Mouse (Mus musculus): ENCODE measurements around the gene Hist2h3c2. TPM values are rescaled to one million over a fixed set of nuclear protein-coding genes. Genes with fewer than 3 reads are reported as not detected.

Gene Hist2h3c2
- polyA plus RNA-seq, 1 experiment from 2014 or later: 2.4 TPM

DNA sequence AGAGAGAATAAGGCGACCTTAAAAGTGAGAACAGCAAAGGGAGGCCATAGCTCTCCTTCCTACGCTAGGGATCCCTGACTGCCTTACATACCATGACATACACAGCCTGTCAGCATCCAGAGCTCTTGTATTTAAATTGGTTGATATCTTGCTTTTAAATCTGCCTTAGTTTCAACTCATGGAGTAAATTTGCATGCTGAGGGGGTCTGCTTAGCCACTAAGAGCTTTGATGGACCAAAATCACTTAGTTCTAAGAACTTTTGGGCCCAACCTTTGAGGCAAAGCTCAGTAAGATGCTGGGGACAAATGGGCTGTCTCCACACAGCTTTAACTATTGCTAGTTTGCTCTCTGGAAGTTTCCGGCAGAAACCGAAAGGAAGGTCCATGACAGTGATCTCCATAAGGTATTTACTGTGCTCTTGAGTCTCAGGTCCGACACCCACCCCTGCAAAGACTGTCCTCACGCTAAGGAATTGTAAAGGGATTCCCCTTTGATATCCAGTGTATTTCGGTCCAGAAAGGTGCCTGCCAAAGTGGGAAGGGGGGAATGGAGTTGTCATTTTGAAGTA, 1.5 kb downstream of the Hist2h3c2 start:
- Histone ChIP-seq H3K4me2 (ENCODE audit: low read length) (peak overlapping the region; percentile 48), H3K4me3 (replicated peaks; ENCODE audit: low read length) (peak overlapping the region; percentile 40), H3K36me3 (ENCODE audit: control insufficient read depth, insufficient read depth) (no peaks in the 10 kb centered on the region), H3K4me1 (replicated peaks; ENCODE audit: control insufficient read depth, insufficient read depth, low read length) (peaks cover 16% of the 10 kb centered on the region), H3K9me3 (ENCODE audit: control insufficient read depth, low read length) (no peaks in the 10 kb centered on the region), H3K27me3 (replicated peaks; ENCODE audit: control insufficient read depth, insufficient read depth, low read length) (no peaks in the 10 kb centered on the region), H3K9ac (replicated peaks; ENCODE audit: low read depth, low read length) (peak overlapping the region; percentile 41; the same call in 1 of the 2 replicates), H3K27ac (ENCODE audit: low read length) (no peak overlapping the region)
- 17% methylated on average over 7 of the region's 7 CpGs for WGBS
- ATAC-seq: no peak

DNA sequence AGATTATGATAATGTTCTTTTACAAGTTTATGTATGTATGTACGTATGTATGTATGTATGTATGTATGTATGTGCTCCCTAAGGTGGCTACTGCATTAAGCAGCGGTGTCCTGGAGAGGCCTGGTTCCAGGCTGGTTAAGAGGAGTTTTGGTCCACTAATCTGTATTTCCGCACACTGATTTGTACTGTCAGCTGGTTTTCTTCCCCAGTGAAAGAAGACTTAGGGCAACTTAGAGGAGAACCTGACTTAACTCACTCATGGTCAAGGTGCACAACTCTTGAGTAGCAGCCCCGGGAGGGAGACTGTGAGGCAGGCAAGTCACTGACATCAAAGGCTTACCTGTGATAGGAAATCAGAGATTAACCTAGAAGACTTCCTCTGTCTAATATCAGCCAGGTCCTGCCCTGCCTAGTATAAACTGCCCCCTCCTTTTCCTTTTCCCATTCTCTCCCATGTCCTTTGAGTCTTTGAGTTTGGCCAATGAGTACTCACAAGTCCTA, 2.0 kb downstream of the Hist2h3c2 start:
- peaks cover 16% of the 10 kb centered on the region for H3K4me1 ChIP-seq (replicated peaks; ENCODE audit: control insufficient read depth, insufficient read depth, low read length)
- H3K9ac ChIP-seq (replicated peaks; ENCODE audit: low read depth, low read length): no peak overlapping the region
- H3K27ac ChIP-seq (ENCODE audit: low read length): no peak overlapping the region
- 84% methylated on average over 4 of the region's 4 CpGs for WGBS
- H3K27me3 ChIP-seq (replicated peaks; ENCODE audit: control insufficient read depth, insufficient read depth, low read length): no peaks in the 10 kb centered on the region
- no peak for ATAC-seq
- no peaks in the 10 kb centered on the region for H3K36me3 ChIP-seq (ENCODE audit: control insufficient read depth, insufficient read depth)
- H3K4me2 ChIP-seq (ENCODE audit: low read length): peak overlapping the region; percentile 48
- H3K9me3 ChIP-seq (ENCODE audit: control insufficient read depth, low read length): no peaks in the 10 kb centered on the region
- H3K4me3 ChIP-seq (replicated peaks; ENCODE audit: low read length): peak overlapping the region; percentile 40; the same call in 1 of the 2 replicates

DNA sequence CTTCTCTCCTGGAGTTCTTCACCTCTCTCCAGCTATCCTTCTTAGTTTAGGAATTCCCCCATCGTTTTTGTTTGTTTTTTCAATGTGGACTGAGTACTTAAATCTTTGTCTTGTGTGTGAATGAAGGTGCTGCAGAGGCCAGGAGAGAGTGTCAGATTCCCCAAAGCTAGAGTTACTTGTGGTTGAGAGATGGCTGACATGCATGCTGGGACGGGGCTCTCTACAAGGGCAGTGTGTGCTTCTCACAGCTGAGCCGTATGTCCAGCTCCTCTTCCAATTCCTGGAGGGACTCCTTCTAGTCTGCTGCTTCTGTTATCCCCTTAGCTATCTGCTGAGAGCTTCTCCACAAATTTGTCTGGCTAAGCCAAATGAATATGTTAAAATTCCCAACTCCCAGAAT, 3.1 kb downstream of the Hist2h3c2 start:
- 71% methylated on average over 3 of the region's 3 CpGs for WGBS
- Histone ChIP-seq H3K9ac (replicated peaks; ENCODE audit: low read depth, low read length) (no peak overlapping the region), H3K27ac (ENCODE audit: low read length) (no peak overlapping the region), H3K27me3 (replicated peaks; ENCODE audit: control insufficient read depth, insufficient read depth, low read length) (no peaks in the 10 kb centered on the region), H3K4me2 (ENCODE audit: low read length) (no peak overlapping the region), H3K36me3 (ENCODE audit: control insufficient read depth, insufficient read depth) (no peaks in the 10 kb centered on the region), H3K4me3 (replicated peaks; ENCODE audit: low read length) (no peak overlapping the region), H3K9me3 (ENCODE audit: control insufficient read depth, low read length) (no peaks in the 10 kb centered on the region), H3K4me1 (replicated peaks; ENCODE audit: control insufficient read depth, insufficient read depth, low read length) (peaks cover 15% of the 10 kb centered on the region)
- ATAC-seq: no peak

DNA sequence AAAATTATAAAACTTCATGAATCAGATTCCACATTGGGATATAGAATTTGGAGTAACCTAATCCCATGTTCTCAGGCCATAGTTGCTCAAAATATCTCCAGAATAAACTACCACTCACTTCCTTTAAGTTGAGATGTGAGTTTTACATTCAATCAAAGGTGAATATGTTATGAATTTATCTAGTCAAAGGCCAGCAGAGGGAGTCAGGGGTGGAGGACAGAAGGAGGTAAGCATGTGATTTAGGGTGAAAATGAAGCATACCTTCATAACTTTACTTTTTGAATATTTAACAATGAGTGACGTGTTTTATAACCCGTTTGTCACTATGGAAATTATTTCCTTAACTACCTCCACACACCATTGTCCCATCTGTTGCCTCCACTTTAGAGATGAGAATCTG, 4.0 kb downstream of the Hist2h3c2 start:
- WGBS: 91% methylated on average over 2 of the region's 2 CpGs
- Histone ChIP-seq H3K27me3 (replicated peaks; ENCODE audit: control insufficient read depth, insufficient read depth, low read length) (no peaks in the 10 kb centered on the region), H3K4me1 (replicated peaks; ENCODE audit: control insufficient read depth, insufficient read depth, low read length) (peaks cover 13% of the 10 kb centered on the region), H3K27ac (ENCODE audit: low read length) (no peak overlapping the region), H3K9ac (replicated peaks; ENCODE audit: low read depth, low read length) (no peak overlapping the region), H3K36me3 (ENCODE audit: control insufficient read depth, insufficient read depth) (no peaks in the 10 kb centered on the region), H3K4me2 (ENCODE audit: low read length) (no peak overlapping the region), H3K9me3 (ENCODE audit: control insufficient read depth, low read length) (no peaks in the 10 kb centered on the region), H3K4me3 (replicated peaks; ENCODE audit: low read length) (no peak overlapping the region)
- no peak for ATAC-seq

DNA sequence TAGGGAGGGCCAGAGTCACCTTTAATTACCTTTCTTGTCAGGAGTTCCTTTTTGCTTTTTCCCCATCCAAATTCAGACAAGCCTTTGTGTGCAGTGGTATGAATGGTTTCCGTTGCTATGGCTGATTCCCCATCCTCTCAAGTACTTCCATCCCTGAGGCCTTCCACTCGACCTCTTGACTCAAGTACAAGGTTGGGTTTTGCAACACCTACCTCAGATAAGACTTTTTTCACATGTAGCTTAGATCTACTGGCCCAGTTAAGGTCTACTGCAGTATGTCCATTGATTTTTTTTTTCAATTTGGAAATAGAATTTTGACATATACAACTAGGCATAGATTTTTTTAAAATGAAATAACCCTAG, 7.2 kb downstream of the Hist2h3c2 start:
- Histone ChIP-seq H3K36me3 (ENCODE audit: control insufficient read depth, insufficient read depth) (no peaks in the 10 kb centered on the region), H3K4me3 (replicated peaks; ENCODE audit: low read length) (no peak overlapping the region), H3K27me3 (replicated peaks; ENCODE audit: control insufficient read depth, insufficient read depth, low read length) (no peaks in the 10 kb centered on the region), H3K4me2 (ENCODE audit: low read length) (no peak overlapping the region), H3K27ac (ENCODE audit: low read length) (no peak overlapping the region), H3K9ac (replicated peaks; ENCODE audit: low read depth, low read length) (no peak overlapping the region), H3K4me1 (replicated peaks; ENCODE audit: control insufficient read depth, insufficient read depth, low read length) (no peaks in the 10 kb centered on the region), H3K9me3 (ENCODE audit: control insufficient read depth, low read length) (no peaks in the 10 kb centered on the region)
- WGBS: 47% methylated on average over 2 of the region's 2 CpGs
- ATAC-seq: no peak

DNA sequence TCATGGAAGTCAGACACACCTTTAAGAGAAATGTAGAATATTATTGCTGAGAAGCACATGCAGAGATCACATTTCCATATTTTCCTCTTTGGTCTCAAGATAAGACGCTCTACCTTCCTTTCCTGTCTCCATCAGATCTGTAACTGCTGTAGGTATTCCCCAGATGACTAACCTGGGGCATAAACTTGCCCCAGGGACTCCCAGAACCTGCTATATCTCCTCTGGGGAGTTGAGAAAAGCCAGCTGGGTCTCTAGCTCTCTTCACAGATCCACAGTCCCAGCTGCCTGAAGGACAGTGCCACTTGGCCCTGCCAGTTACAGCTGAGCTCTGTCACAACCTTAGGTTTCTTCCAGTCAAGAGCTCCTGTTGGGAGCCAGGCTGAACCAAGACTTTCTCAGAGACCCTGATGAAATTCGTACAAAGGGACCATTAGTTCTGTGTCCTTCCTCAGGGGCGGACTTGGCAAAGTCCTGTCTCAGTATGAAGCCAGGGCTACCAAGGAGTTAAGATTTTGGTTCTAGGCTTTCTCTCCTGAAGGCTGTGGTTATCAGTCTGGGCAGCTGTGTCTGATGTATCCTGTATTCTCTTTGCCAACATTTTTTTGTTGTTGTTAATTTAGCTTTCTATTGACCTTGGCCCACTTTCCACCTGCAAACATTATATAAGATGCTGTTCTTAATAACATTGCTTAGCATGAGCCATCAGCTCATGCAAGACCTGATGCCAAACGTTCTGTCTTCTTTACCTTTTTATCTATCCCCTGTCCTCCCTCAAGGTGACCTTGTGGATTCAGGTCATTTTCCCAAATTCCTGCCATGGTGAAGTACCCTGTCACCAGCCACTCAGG, 7.8 kb downstream of the Hist2h3c2 start:
- Histone ChIP-seq H3K36me3 (ENCODE audit: control insufficient read depth, insufficient read depth) (no peaks in the 10 kb centered on the region), H3K9ac (replicated peaks; ENCODE audit: low read depth, low read length) (no peak overlapping the region), H3K4me3 (replicated peaks; ENCODE audit: low read length) (no peak overlapping the region), H3K27ac (ENCODE audit: low read length) (no peak overlapping the region), H3K4me2 (ENCODE audit: low read length) (no peak overlapping the region), H3K9me3 (ENCODE audit: control insufficient read depth, low read length) (no peaks in the 10 kb centered on the region), H3K27me3 (replicated peaks; ENCODE audit: control insufficient read depth, insufficient read depth, low read length) (no peaks in the 10 kb centered on the region), H3K4me1 (replicated peaks; ENCODE audit: control insufficient read depth, insufficient read depth, low read length) (peaks cover under 1% of the 10 kb centered on the region; the same call in 1 of the 2 replicates)
- 76% methylated on average over 4 of the region's 4 CpGs for WGBS
- ATAC-seq: no peak

DNA sequence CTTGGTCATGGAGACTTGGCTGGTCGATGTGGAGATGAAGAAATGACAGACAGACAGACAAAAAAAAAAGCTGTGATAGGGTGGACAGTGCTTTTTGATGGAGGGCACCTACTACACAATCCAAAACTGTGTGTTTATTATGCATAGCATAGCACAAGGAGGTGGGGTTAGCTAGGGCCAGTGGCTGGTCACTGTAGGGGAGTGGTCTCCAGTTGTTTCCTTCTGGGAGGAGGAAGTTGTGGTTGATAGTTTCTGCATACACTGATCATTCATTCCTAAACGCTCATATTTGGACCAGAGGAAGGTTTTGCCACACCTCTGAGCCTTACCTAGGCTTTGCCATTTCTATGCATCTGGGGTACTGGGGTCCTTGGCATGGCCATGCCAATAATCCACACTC, 8.5 kb downstream of the Hist2h3c2 start:
- no peak overlapping the region for H3K9ac ChIP-seq (replicated peaks; ENCODE audit: low read depth, low read length)
- WGBS: 85% methylated on average over 2 of the region's 2 CpGs
- no peaks in the 10 kb centered on the region for H3K27me3 ChIP-seq (replicated peaks; ENCODE audit: control insufficient read depth, insufficient read depth, low read length)
- ATAC-seq: no peak
- no peak overlapping the region for H3K4me3 ChIP-seq (replicated peaks; ENCODE audit: low read length)
- no peak overlapping the region for H3K4me2 ChIP-seq (ENCODE audit: low read length)
- no peaks in the 10 kb centered on the region for H3K9me3 ChIP-seq (ENCODE audit: control insufficient read depth, low read length)
- peaks cover 6% of the 10 kb centered on the region; the same call in 1 of the 2 replicates for H3K4me1 ChIP-seq (replicated peaks; ENCODE audit: control insufficient read depth, insufficient read depth, low read length)
- H3K27ac ChIP-seq (ENCODE audit: low read length): no peak overlapping the region
- no peaks in the 10 kb centered on the region for H3K36me3 ChIP-seq (ENCODE audit: control insufficient read depth, insufficient read depth)

DNA sequence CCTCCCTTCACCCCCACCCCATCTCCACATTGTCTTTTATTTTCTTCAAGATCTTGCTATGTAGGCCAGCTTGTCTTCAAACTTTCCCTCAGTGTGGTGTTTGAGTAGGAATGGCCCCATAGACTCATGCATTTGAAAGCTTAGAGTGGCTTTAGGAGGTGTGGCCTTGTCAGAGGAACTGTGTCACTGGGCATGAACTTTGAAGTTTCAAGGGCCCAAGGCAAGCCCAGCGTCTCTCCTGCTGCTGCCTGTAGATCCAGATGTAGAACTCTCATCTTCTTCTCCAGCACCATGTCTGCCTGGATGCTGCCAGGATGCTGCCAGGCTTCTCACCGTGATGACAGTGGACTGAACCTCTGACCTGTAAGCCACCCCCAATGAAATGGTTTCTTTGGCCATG, 10.1 kb downstream of the Hist2h3c2 start:
- Histone ChIP-seq H3K9me3 (ENCODE audit: control insufficient read depth, low read length) (no peaks in the 10 kb centered on the region), H3K4me1 (replicated peaks; ENCODE audit: control insufficient read depth, insufficient read depth, low read length) (peaks cover 6% of the 10 kb centered on the region), H3K36me3 (ENCODE audit: control insufficient read depth, insufficient read depth) (no peaks in the 10 kb centered on the region), H3K4me3 (replicated peaks; ENCODE audit: low read length) (no peak overlapping the region), H3K4me2 (ENCODE audit: low read length) (no peak overlapping the region), H3K27me3 (replicated peaks; ENCODE audit: control insufficient read depth, insufficient read depth, low read length) (no peaks in the 10 kb centered on the region), H3K9ac (replicated peaks; ENCODE audit: low read depth, low read length) (no peak overlapping the region), H3K27ac (ENCODE audit: low read length) (no peak overlapping the region)
- no peak for ATAC-seq
- WGBS: 84% methylated on average over 2 of the region's 2 CpGs

DNA sequence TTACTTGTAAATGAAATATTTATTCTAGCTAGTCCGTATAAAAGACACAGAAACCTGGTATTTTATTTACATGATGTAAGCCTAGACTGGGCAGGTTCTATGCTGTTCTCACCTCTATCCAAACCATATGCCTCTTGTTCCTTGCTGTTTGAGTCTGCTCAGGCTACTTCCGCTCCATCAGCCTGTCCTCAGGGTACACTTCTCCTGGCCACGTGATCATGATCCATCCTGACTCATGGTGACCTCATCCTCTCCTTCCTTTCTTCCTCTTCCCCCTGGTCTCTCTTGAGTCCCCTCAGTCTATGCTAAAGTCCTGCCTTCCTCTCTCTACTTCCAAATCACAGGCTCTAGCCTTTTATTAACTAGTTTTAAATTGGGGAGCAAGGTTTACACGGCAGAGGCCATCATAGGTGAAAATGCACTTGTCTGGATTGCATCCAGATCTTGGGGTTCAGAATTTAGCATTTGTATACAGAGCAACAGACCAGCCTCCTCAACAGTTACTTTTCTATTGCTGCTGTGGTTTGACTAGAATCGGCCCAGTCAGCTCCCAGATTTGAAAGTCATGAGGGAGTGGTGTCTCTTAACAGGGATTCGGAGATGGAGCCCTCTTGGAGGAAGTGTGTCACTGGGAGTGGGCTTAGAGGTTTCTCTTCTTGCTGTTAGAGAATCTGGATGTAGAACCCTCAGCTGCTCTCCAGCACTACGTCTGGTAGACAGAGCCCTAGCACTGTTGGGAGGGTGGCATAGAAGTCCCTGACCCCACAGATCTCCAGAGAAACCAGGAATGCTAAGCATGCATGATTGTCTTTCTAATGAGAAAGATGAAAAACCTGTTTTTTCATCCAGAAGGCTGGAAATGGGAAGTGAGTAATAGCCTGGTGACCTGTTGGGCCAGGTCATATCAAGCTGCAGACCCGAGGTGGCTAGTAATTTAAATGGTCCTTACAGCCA, 12.0 kb downstream of the Hist2h3c2 start:
- no peak for ATAC-seq
- no peak overlapping the region for H3K4me3 ChIP-seq (replicated peaks; ENCODE audit: low read length)
- H3K27ac ChIP-seq (ENCODE audit: low read length): no peak overlapping the region
- H3K9ac ChIP-seq (replicated peaks; ENCODE audit: low read depth, low read length): no peak overlapping the region
- H3K4me2 ChIP-seq (ENCODE audit: low read length): no peak overlapping the region
- WGBS: 75% methylated on average over 8 of the region's 8 CpGs
- no peaks in the 10 kb centered on the region for H3K36me3 ChIP-seq (ENCODE audit: control insufficient read depth, insufficient read depth)
- H3K4me1 ChIP-seq (replicated peaks; ENCODE audit: control insufficient read depth, insufficient read depth, low read length): peaks cover 11% of the 10 kb centered on the region
- no peaks in the 10 kb centered on the region for H3K9me3 ChIP-seq (ENCODE audit: control insufficient read depth, low read length)
- H3K27me3 ChIP-seq (replicated peaks; ENCODE audit: control insufficient read depth, insufficient read depth, low read length): no peaks in the 10 kb centered on the region
